Mouse (Mus musculus): ENCODE results near the gene Pcdh15.

Pcdh15 gene

DNA sequence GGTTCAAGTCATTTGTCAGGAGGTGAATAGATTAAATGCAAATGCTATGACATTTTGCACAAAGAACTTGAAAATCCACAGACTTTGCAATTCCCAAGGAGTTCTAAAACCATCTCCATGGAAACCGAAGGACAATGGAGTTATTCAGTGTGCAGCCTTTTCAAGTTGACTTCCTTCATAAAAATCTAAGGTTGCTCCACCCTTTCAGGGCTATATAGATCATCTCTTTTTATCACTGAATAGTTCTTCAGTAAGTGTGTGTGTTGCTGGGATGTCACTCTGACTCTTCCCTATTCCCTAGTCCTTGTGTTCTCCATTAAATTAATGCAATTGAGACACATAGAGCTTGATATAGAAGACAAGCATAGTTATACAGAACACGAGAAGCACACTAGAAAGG is 1508.5 kb downstream of the Pcdh15 start:
- DNase-seq, result no peak

DNA sequence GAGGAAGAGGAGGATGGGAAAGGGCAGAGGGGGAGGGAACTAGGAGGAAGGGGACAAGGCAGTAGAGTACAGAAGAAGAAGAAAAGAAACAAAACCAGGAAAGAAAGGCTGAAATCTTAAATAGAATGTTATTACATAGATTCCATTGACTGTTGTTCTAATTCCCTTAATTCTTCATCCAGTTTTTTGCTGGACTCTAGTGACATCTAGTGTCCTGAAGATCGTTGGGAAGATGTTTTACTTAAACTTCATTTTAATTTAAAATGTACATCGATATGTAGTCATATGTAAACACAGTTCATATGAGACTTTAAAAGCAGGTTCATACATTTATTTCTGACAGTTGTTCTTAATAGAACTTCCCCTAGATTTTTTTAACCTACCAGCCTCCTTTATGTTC is 1522.7 kb downstream of the Pcdh15 start:
- DNase-seq, result no peak

DNA sequence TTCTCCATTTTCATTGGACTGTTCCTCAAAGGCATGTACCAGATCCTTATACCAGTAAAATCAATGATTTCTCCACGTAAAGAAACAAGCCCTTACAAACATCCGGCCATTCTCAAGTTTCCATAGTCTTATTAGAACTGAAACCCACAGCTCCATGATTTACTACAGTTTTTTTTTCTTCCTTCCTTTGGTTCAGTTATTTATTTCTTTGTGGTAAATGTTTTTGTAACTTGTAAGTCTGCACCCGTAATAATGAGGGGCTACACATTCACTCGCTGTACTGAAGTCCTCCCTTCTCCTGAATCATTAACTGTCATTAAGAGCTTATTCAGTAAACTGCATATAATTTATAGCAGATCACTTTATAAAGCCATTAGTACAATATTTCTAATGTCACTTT is 1526.6 kb downstream of the Pcdh15 start:
- no peak for DNase-seq

DNA sequence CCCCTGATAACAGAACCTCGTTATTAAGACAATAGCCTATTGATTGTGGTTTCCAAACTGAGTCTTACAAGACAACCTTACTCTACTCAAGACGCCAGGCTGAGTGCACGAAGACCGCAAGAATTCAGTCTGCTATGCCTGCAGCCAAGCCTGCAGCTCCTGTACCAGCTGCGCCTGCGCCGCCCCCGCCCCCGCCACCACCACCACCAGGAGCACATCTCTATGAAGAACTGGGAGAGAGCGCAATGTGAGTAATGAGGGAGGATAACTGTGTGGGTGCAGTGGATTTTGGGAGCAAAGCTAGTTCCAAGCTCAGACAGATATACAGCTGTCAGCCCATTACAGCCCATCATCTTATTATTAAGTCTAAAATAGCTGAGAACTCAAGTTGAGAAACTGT is 1527.5 kb downstream of the Pcdh15 start:
- DNase-seq, result no peak

DNA sequence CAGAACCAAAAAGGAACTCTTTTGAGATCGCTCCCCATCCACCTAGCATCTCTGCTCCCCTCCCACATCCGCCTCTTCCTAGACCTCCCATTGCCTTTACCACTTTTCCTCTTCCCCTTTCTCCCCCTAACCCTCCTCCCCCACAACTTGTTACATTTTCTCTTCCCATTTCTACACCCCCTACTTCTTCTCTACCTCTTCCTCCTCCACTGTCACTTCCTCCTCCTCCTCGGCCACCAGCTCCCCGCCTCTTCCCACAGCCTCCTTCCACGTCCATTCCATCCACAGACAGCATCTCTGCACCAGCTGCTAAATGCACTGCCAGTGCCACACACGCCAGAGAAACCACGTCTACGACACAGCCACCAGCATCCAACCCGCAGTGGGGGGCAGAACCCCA is 1532.2 kb downstream of the Pcdh15 start:
- no peak for DNase-seq

DNA sequence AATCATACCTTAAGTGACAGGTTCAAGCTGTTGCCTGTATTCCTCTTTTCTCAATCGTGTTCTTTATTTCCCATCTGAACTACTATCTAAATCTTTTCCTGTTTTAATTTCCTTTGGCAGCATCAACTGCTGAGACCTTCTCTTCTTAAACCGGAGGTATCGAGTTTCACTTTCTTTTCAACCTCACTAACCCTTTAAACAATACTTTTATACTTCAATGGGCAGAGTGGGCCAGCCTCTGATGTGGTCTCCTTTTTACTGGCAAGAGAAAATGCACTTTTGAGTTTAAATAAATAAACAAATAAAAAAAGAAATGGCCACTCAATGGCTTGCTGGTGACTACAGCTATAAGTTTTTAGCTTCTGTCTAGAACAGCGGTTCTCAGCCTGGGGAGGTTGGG is 1537.9 kb downstream of the Pcdh15 start:
- DNase-seq, result no peak

DNA sequence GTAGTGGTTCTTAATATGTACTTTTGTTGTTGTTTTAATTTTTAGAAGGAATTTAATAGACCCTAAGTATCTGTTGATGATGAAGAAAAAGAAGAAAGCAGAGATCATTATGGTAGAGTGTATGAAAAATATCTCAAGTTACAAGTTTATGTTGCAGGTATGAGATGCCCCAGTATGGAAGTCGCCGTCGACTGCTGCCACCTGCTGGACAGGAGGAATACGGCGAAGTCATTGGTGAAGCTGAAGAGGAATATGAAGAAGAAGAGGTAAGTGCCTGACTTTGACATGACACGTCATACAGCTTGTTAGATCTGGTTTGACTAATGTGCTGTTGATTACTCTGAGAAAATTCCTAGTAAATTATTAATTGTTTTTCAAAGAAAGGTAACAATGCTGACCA is 1543.0 kb downstream of the Pcdh15 start:
- DNase-seq, result peak; percentile 11 to 67

DNA sequence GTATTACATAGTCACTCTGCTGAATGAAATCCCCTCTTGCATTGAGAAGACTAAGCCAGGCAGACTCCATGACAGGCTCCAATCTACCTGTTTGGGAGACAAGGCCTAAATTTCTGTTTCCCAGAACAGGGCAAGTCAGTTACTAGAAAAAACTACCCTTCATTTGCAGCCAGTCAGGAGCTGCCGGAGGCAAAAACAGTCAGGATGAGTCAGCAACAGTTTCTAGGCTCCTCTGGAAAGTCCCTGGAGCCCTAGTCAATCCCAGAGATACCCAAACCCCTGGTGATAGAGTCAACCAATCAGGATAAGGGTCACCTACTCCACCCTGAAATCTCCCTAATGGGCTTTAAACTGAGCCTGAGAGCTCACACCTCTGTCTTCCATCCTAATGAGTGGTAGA is 1564.0 kb downstream of the Pcdh15 start:
- no peak for DNase-seq

DNA sequence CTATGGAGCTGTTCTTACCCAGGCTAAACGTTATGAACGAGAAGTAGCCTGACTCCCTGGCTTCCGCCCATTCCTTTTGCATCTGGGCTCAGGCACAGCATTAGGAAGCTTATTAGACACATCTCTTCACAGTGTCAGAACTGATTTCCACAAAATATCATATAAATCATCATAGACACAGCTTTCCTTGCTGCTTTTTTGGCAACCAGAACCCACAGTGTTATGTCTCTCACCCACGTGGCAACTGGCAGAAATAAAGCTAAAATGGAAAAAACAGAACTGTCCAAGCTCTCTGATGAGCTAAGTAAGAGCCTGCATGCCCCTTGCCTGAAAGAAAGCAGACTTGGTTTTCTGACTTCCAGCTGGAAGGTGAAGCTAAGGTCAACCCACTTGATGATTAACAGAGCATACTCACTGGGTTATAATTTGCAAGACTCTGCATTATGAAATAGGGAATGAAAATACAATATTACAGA is 1580.9 kb downstream of the Pcdh15 start:
- DNase-seq, result peak; percentile 14 to 44

DNA sequence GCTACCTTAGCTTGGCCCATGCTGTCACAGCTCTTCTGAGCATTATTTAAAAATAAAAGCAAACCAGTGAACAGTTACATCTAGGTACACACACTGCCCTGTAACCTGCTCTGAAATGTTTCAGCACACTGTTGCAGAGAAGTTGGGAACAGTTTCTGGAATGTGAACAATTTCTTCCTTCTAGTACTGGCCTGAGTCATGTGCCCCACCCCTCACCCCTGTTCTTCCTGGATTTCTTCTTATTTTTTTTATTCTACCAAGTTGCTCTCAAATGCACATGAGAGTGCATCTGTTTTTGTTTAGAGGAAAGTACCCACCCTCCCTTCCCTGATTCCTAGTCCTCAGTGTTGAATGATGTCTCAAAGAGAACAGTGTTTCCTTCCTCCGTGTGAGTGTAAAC is 1581.4 kb downstream of the Pcdh15 start:
- peak; percentile 9 to 29 for DNase-seq
